Mouse (Mus musculus) hindbrain, embryonic 11.5 days (tissue): ENCODE results near the gene Eif3d. TPM values are rescaled to one million over a fixed set of nuclear protein-coding genes. Genes with fewer than 3 reads are reported as not detected.

Source experiments
- ATAC-seq: fragments of 200-750 bp; cut with Nextera tagmentation; 2 replicates; pipeline ENCODE4 v1.8.0; 2017; ENCODE audit warnings: mild to moderate bottlenecking, moderate TSS enrichment, moderate library complexity; ENCODE audit not compliant: low FRiP score
- DNase-seq: peaks from one replicate; pipeline ENCODE4 v3.0.0-alpha.2; 2015; ENCODE audit warnings: low spot score
- H3K27ac ChIP-seq: fragments of 300-500 bp; sonication (generic); 2 replicates; pipeline ENCODE4 v1.5.1; 2014; ENCODE audit warnings: mild to moderate bottlenecking, low read depth, low read length
- H3K27me3 ChIP-seq: fragments of 300-500 bp; sonication (generic); 2 replicates; pipeline ENCODE4 v1.6.1; 2014; ENCODE audit warnings: mild to moderate bottlenecking, low read length, moderate library complexity, mixed read lengths; ENCODE audit not compliant: control insufficient read depth, insufficient read depth
- H3K36me3 ChIP-seq: fragments of 300-500 bp; sonication (generic); 2 replicates; pipeline ENCODE4 v1.6.1; 2014; ENCODE audit warnings: mild to moderate bottlenecking, low read length, moderate library complexity, mixed read lengths; ENCODE audit not compliant: control insufficient read depth, insufficient read depth
- H3K4me1 ChIP-seq: fragments of 300-500 bp; sonication (generic); replicated peaks from 2 replicates; pipeline ENCODE4 v1.6.1; 2014; ENCODE audit warnings: low read length, mixed read lengths; ENCODE audit not compliant: control insufficient read depth, insufficient read depth
- H3K4me2 ChIP-seq: fragments of 300-500 bp; sonication (generic); replicated peaks from 2 replicates; pipeline ENCODE4 v1.6.1; 2014; ENCODE audit warnings: mild to moderate bottlenecking, low read depth, low read length
- H3K4me3 ChIP-seq: fragments of 300-500 bp; sonication (generic); 2 replicates; pipeline ENCODE4 v1.5.1; 2014; ENCODE audit warnings: low read depth, low read length
- H3K9ac ChIP-seq: fragments of 300-500 bp; sonication (generic); 2 replicates; pipeline ENCODE4 v1.6.1; 2014; ENCODE audit warnings: low read depth, low read length
- H3K9me3 ChIP-seq: fragments of 300-500 bp; sonication (generic); 2 replicates; pipeline ENCODE4 v1.6.1; 2016; ENCODE audit warnings: low read length; ENCODE audit not compliant: control insufficient read depth
- WGBS: fragments of 180-500 bp; shearing (Covaris S2); extraction: QIAGEN DNeasy Blood & Tissue Kit; methylation state at CpG from one replicate; pipeline ENCODE4 v1.1.7; 2014; 5-methylcytosine and 5-hydroxymethylcytosine counted together
- polyA plus RNA-seq: library from polyadenylated mRNA; unstranded; fragments of >200 nt; fragmentation: Nextera tagmentation; extraction: Ambion mirVana; gene quantifications from 2 replicates; pipeline ENCODE4 v1.2.1, GENCODE M21; 2014

Gene Eif3d
- polyA plus RNA-seq, 1 experiment from 2014 or later: 246 TPM

DNA sequence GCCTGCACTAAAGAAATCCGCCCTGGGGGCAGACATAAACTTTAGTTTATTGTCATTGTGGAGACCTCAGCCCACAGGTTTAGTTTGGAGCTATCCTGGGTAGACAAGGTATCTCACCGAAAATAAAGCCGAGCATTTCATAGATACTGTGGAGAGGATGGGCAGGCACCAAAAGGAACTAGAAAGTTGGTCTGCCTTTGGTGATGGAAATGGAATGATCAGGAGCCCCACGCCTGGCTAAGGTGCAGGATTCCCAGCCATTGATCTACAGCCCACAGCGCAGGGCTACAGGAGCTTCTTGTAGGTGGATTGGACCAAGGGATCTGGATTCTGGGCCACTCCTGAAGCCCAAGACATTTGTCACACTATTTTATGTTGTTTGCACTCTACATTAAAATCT is 13.0 kb downstream of the Eif3d start:
- Histone ChIP-seq H3K9me3 (no peaks in the 10 kb centered on the region), H3K4me1 (peaks cover 8% of the 10 kb centered on the region; the same call in 1 of the 2 replicates), H3K27ac (no peak overlapping the region), H3K27me3 (peaks cover 7% of the 10 kb centered on the region), H3K36me3 (peaks cover 25% of the 10 kb centered on the region), H3K9ac (no peak overlapping the region), H3K4me3 (no peak overlapping the region), H3K4me2 (no peak overlapping the region)
- no peak for ATAC-seq
- 59% methylated on average over 5 of the region's 5 CpGs for WGBS
- peak; percentile 5 for DNase-seq

GRCm38 (mm10) chr15:77956404-77956901 is 14.2 kb downstream of the Eif3d start, which contains the start of gene Foxred2:
Gene Foxred2 (minus strand): TSS chr15:77956722.
- H3K9ac ChIP-seq: peak within 1 kb of the TSS; percentile 56
- WGBS: under 1% methylated on average over 39 of the region's 39 CpGs

DNA sequence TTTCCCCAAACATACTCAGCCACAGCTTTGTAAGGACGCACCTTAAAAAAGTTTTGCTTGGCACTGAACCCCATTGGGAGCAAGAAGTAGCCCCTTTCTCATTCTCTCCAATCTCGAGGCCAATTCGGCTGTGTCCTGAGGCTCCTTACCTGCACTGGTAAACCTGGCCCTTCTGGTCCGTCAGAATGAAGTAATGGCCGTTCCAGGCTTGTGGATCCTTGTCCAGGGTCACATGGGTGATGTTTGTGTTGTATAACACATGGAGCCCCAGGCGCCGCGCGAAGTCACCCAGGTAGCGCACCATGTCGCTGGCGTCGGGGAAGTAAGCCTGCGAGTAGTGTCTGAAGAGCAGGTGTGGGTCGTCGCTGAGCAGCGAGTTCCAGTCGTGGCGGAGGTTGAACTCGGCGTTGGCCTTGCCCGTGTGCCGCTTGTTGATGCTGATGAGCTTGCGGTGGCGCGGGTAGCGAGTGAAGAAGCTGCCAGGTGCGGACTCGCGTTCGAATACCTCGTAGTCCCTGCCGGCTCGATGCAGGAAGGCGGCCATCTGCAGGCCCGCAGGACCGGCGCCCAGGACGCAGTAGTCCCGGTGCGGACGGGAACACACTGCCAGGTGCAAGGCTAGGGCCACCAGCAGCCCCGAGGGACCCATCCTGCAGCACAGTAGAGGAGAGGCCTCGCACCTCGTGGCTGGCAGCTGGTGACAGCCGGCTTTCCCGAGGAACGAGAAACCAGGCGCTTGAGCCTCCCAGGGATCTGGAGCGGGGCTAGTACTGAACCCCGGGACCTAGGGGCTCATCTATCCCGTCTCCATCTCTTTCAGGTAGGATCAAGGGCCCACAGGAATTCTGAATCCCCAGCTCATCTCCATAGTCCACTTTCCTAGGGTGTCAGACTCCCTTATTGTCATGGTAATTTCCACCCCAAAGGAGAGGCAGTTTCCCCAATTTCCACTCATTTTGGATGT is 14.9 kb downstream of the Eif3d start:
- Histone ChIP-seq H3K36me3 (peaks cover 12% of the 10 kb centered on the region), H3K4me2 (peak overlapping the region; percentile 84), H3K9ac (peak overlapping the region; percentile 56), H3K4me3 (peak overlapping the region; percentile 54), H3K27ac (no peak overlapping the region), H3K27me3 (peaks cover 7% of the 10 kb centered on the region), H3K9me3 (no peaks in the 10 kb centered on the region), H3K4me1 (peaks cover 8% of the 10 kb centered on the region; the same call in 1 of the 2 replicates)
- DNase-seq (no peak), ATAC-seq (peak; percentile 61)
- 11% methylated on average over 52 of the region's 52 CpGs for WGBS

More at GRCm38 (mm10) chr15:77956404-77956901, 14.2 kb downstream of the Eif3d start, which contains the start of gene Foxred2:
- peak within 1 kb of the TSS; percentile 84 for H3K4me2 ChIP-seq
- no peaks in the 10 kb centered on the region for H3K9me3 ChIP-seq
- H3K36me3 ChIP-seq: peaks cover 19% of the 10 kb centered on the region
- H3K27me3 ChIP-seq: peaks cover 7% of the 10 kb centered on the region
- no peak within 1 kb of the TSS for H3K27ac ChIP-seq
- DNase-seq (peak; percentile 89), ATAC-seq (peak; percentile 94)
- peaks cover 8% of the 10 kb centered on the region; the same call in 1 of the 2 replicates for H3K4me1 ChIP-seq
- H3K4me3 ChIP-seq: peak within 1 kb of the TSS; percentile 54

DNA sequence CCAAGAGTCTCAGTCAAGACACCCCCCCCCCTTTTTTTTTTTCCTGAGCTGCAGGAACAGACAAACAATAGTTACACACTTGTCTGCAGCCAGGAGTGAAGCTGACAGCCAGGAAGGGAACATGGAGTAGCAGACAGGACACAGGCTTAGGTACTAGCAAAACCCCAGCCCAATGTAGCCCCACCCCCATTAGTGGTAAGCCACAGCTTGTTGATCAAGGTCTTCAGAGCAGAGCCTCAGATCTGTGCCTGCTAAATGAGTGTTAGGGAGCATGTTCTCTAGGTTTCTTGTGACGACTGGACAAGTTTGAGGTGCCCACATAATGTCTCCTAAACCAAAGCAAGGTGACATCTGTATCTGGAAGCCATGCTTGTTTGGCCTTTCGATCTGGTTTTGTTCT is 16.3 kb downstream of the Eif3d start:
- ATAC-seq: no peak
- peaks cover 5% of the 10 kb centered on the region for H3K36me3 ChIP-seq
- no peak for DNase-seq
- no peak overlapping the region for H3K9ac ChIP-seq
- no peak overlapping the region for H3K4me2 ChIP-seq
- H3K4me3 ChIP-seq: no peak overlapping the region
- no peak overlapping the region for H3K27ac ChIP-seq
- 95% methylated on average over 2 of the region's 2 CpGs for WGBS
- no peaks in the 10 kb centered on the region for H3K9me3 ChIP-seq
- peaks cover 8% of the 10 kb centered on the region; the same call in 1 of the 2 replicates for H3K4me1 ChIP-seq
- H3K27me3 ChIP-seq: peaks cover 7% of the 10 kb centered on the region

DNA sequence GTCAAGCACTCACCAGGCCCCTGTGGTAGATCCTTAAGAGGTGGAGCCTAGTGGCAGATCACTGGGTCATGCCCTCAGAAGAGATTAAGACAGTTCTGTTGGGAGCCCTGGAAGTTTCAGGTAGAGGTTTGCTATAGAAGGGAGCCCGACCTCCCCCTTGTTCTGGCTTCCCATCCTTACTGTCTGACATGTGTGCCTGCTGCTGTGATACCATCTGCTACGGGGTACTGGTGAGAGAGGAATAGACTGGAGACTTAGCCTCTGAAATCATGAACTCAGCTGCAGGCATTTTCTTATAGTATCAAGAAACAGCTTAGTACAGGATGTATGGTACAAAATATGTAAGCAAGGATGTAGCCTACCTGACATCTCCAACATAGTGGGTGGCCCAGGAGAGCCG is 17.7 kb downstream of the Eif3d start:
- no peak overlapping the region for H3K27ac ChIP-seq
- no peaks in the 10 kb centered on the region for H3K9me3 ChIP-seq
- no peak for ATAC-seq
- no peak overlapping the region for H3K9ac ChIP-seq
- no peak for DNase-seq
- H3K4me3 ChIP-seq: no peak overlapping the region
- no peaks in the 10 kb centered on the region for H3K36me3 ChIP-seq
- WGBS: 89% methylated on average over 3 of the region's 3 CpGs
- peaks cover 8% of the 10 kb centered on the region; the same call in 1 of the 2 replicates for H3K4me1 ChIP-seq
- H3K4me2 ChIP-seq: no peak overlapping the region
- H3K27me3 ChIP-seq: peaks cover 7% of the 10 kb centered on the region

DNA sequence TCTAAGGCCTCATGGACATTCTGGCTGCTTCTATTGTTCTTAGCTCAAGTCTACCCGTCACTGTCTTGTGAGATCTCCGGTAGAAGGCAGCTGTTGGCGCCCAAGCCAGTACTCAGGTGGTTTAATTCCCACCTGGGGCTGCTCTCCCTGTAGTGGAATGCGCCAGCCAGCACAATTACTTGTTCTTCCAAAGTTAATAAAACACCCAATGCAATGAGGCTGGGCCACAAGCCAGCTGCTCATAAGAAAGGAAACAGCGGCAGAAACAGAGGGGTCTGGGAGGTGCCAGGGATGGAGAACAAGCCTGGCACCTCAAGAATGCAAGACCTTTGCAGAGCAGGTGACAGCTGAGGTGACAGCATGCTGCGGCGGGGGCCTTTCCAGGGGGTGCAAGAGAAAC is 21.6 kb downstream of the Eif3d start:
- ATAC-seq: no peak
- H3K27me3 ChIP-seq: no peaks in the 10 kb centered on the region
- H3K27ac ChIP-seq: no peak overlapping the region
- H3K9ac ChIP-seq: no peak overlapping the region
- no peaks in the 10 kb centered on the region for H3K4me1 ChIP-seq
- H3K36me3 ChIP-seq: no peaks in the 10 kb centered on the region
- no peak for DNase-seq
- no peaks in the 10 kb centered on the region for H3K9me3 ChIP-seq
- no peak overlapping the region for H3K4me2 ChIP-seq
- H3K4me3 ChIP-seq: no peak overlapping the region
- WGBS: 91% methylated on average over 7 of the region's 7 CpGs

DNA sequence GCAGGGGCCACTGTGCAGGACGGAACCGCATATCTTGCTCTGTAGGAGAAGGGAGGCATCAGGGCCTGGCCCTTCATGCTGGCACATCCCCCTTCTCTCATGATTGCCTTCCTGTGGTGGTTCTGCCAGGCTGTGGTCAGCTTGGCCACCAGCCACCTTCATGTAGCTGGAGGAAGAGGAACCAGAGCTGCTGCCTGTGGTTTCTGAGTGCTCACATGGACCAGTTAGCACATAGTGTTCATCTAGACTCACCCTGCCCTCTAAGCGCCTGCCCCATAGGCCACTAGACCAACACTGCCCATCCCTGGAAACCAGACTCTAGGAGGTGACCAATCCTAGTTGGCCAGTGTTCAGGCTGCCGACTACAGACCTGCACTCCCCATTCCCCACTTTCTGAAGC is 24.9 kb downstream of the Eif3d start:
- WGBS: 85% methylated on average over 4 of the region's 4 CpGs
- Histone ChIP-seq H3K4me1 (no peaks in the 10 kb centered on the region), H3K4me3 (no peak overlapping the region), H3K27me3 (no peaks in the 10 kb centered on the region), H3K9ac (no peak overlapping the region), H3K9me3 (no peaks in the 10 kb centered on the region), H3K27ac (no peak overlapping the region), H3K36me3 (no peaks in the 10 kb centered on the region), H3K4me2 (no peak overlapping the region)
- DNase-seq: no peak
- no peak for ATAC-seq

GRCm38 (mm10) chr15:77941563-77941962 is 29.1 kb downstream of the Eif3d start:
- WGBS: 85% methylated on average over 3 of the region's 3 CpGs

More at GRCm38 (mm10) chr15:77941563-77941962, 29.1 kb downstream of the Eif3d start:
- DNase-seq (no peak), ATAC-seq (no peak)
- H3K9me3 ChIP-seq: no peaks in the 10 kb centered on the region
- H3K4me1 ChIP-seq: no peaks in the 10 kb centered on the region
- no peak overlapping the region for H3K4me2 ChIP-seq
- no peak overlapping the region for H3K9ac ChIP-seq
- H3K36me3 ChIP-seq: no peaks in the 10 kb centered on the region
- no peak overlapping the region for H3K27ac ChIP-seq
- no peaks in the 10 kb centered on the region for H3K27me3 ChIP-seq
- no peak overlapping the region for H3K4me3 ChIP-seq
